Mouse (Mus musculus) neural tube, embryonic 14.5 days (tissue): ENCODE measurements at regions not wholly inside any gene's neighbourhood (a gene's known extent, or its start where the extent isn't known, plus 50 kb on each side); places are given as distances from the start of the nearest gene placed in this dataset.

Experiments
- ATAC-seq: fragments of 200-750 bp; cut with Nextera tagmentation; 2 replicates; pipeline ENCODE4 v1.8.0; 2017; ENCODE audit warnings: low read depth, mild to moderate bottlenecking, moderate TSS enrichment, moderate library complexity
- H3K27ac ChIP-seq: fragments of 300-500 bp; sonication (generic); 2 replicates; pipeline ENCODE4 v1.5.1; 2014; ENCODE audit warnings: low read depth, mild to moderate bottlenecking, control low read depth, low read length, moderate library complexity, mixed read lengths
- H3K27me3 ChIP-seq: fragments of 300-500 bp; sonication (generic); 2 replicates; pipeline ENCODE4 v1.6.1; 2014; ENCODE audit warnings: low read length; ENCODE audit not compliant: control insufficient read depth, insufficient read depth
- H3K36me3 ChIP-seq: fragments of 300-500 bp; sonication (generic); 2 replicates; pipeline ENCODE4 v1.6.1; 2014; ENCODE audit warnings: low read length, mixed read lengths; ENCODE audit not compliant: control insufficient read depth, insufficient read depth
- H3K4me1 ChIP-seq: fragments of 300-500 bp; sonication (generic); 2 replicates; pipeline ENCODE4 v1.6.1; 2014; ENCODE audit warnings: low read length; ENCODE audit not compliant: control insufficient read depth, insufficient read depth
- H3K4me2 ChIP-seq: fragments of 300-500 bp; sonication (generic); 2 replicates; pipeline ENCODE4 v1.6.1; 2014; ENCODE audit warnings: mild to moderate bottlenecking, low read depth, low read length, control low read depth
- H3K4me3 ChIP-seq: fragments of 300-500 bp; sonication (generic); 2 replicates; pipeline ENCODE4 v1.5.1; 2014; ENCODE audit warnings: low read depth, low read length, control low read depth, mixed read lengths
- H3K9ac ChIP-seq: fragments of 300-500 bp; sonication (generic); replicated peaks from 2 replicates; pipeline ENCODE4 v1.6.1; 2014; ENCODE audit warnings: low read depth, mild to moderate bottlenecking, control low read depth, low read length, mixed read lengths
- H3K9me3 ChIP-seq: fragments of 300-500 bp; sonication (generic); 2 replicates; pipeline ENCODE4 v1.6.1; 2016; ENCODE audit warnings: low read length; ENCODE audit not compliant: control insufficient read depth
- WGBS: fragments of 180-500 bp; shearing (Covaris S2); extraction: QIAGEN DNeasy Blood & Tissue Kit; methylation state at CpG from one replicate; pipeline ENCODE4 v1.1.7; 2014; 5-methylcytosine and 5-hydroxymethylcytosine counted together

- 85% methylated on average over 3 of the region's 3 CpGs for WGBS
- no peak overlapping the region for H3K9ac ChIP-seq
Observed at GRCm38 (mm10) chr7:134436917-134437316, 51.5 kb upstream of the D7Ertd443e start.

GRCm38 (mm10) chr7:134439281-134439680 lies 53.8 kb upstream of the D7Ertd443e start:
- no peak overlapping the region for H3K4me3 ChIP-seq
- H3K9me3 ChIP-seq = no peaks in the 10 kb centered on the region
- H3K27me3 ChIP-seq = no peaks in the 10 kb centered on the region
- ATAC-seq = no peak
- H3K27ac ChIP-seq = no peak overlapping the region
- no peak overlapping the region for H3K9ac ChIP-seq
- H3K4me2 ChIP-seq = no peak overlapping the region
- H3K36me3 ChIP-seq = no peaks in the 10 kb centered on the region
- WGBS = 93% methylated on average over 5 of the region's 5 CpGs
- H3K4me1 ChIP-seq = no peaks in the 10 kb centered on the region

More at GRCm38 (mm10) chr7:134436917-134437316, 51.5 kb upstream of the D7Ertd443e start:
- Histone ChIP-seq H3K36me3 (no peaks in the 10 kb centered on the region), H3K27me3 (no peaks in the 10 kb centered on the region), H3K4me1 (no peaks in the 10 kb centered on the region), H3K9me3 (no peaks in the 10 kb centered on the region), H3K4me2 (no peak overlapping the region), H3K27ac (no peak overlapping the region), H3K4me3 (no peak overlapping the region)
- ATAC-seq = no peak

- Histone ChIP-seq H3K36me3 (no peaks in the 10 kb centered on the region), H3K9ac (no peak overlapping the region), H3K27me3 (no peaks in the 10 kb centered on the region), H3K4me1 (no peaks in the 10 kb centered on the region), H3K27ac (no peak overlapping the region), H3K4me2 (no peak overlapping the region), H3K4me3 (no peak overlapping the region), H3K9me3 (no peaks in the 10 kb centered on the region)
- 73% methylated on average over 7 of the region's 8 CpGs for WGBS
- ATAC-seq = no peak
Observed at GRCm38 (mm10) chr7:134445008-134445806, 59.7 kb upstream of the D7Ertd443e start.

GRCm38 (mm10) chr7:134447648-134448202 lies 62.3 kb upstream of the D7Ertd443e start:
- Histone ChIP-seq H3K4me2 (no peak overlapping the region), H3K4me1 (no peaks in the 10 kb centered on the region), H3K27me3 (no peaks in the 10 kb centered on the region), H3K9ac (no peak overlapping the region), H3K9me3 (no peaks in the 10 kb centered on the region), H3K36me3 (no peaks in the 10 kb centered on the region), H3K4me3 (no peak overlapping the region), H3K27ac (no peak overlapping the region)
- ATAC-seq = no peak

DNA sequence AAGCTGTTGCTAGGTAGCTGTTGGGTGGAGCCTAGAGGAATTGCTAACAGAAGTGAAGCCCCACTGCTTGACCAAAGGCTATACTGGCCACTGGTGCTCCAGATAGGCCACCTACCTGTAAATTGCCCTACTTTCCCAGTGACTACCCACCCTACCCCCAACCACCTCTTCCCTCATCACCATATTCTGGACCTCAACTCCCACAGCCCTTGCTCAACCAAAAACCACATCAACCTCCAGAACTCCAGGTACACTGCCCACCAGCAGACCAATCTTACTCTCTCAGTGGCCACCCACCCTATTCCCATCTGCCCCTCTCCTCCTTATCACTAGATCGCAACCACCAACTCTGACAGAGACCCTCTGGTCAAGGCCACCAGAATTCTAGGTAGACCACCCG lies 63.4 kb upstream of the D7Ertd443e start:
- Histone ChIP-seq H3K27me3 (no peaks in the 10 kb centered on the region), H3K4me3 (no peak overlapping the region), H3K4me1 (no peaks in the 10 kb centered on the region), H3K4me2 (no peak overlapping the region), H3K9ac (no peak overlapping the region), H3K36me3 (no peaks in the 10 kb centered on the region), H3K27ac (no peak overlapping the region), H3K9me3 (no peaks in the 10 kb centered on the region)
- 80% methylated on average over 2 of the region's 2 CpGs for WGBS
- no peak for ATAC-seq

DNA sequence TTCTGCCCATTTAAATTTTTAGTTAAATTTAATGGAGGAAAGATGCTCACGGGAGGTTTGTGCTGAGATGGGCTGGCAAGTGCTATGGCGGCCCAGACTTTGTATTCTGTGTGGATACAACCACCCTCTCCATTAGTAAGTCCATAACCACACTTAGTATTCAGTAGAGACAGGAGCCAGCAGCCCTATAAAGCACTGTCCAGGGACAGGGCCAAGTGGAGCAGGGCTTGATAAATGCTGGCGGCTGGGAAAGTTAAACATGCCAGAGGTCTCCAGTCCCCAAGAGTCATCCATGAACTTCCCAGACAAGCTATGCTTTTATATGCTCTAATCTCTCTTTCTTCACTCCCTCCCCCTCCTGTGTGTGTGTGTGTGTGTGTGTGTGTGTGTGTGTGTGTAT lies 77.2 kb upstream of the D7Ertd443e start:
- no peaks in the 10 kb centered on the region for H3K36me3 ChIP-seq
- H3K4me1 ChIP-seq = no peaks in the 10 kb centered on the region
- no peaks in the 10 kb centered on the region for H3K27me3 ChIP-seq
- no peak overlapping the region for H3K9ac ChIP-seq
- H3K27ac ChIP-seq = no peak overlapping the region
- WGBS = 73% methylated on average over 3 of the region's 3 CpGs
- no peak for ATAC-seq
- H3K4me3 ChIP-seq = no peak overlapping the region
- H3K4me2 ChIP-seq = no peak overlapping the region
- H3K9me3 ChIP-seq = no peaks in the 10 kb centered on the region

DNA sequence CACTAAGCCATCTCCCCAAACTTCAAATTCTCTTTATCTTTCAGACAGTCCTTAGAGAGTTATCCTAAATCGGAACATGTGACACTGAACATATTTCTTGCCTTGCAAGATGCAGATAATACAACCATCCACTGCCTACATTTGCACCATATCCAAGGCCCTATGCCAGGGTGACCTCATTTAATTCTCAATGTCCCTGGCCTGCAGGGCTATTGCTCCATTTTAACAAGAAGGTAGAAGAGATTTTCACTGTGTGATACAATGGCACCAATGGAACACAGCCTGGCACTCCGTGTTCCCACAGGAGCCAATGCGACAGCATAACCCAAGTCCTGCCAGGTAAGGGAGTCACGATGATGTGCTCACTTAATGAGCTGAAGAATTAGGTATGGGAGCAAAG lies 77.9 kb upstream of the D7Ertd443e start:
- WGBS = 92% methylated on average over 4 of the region's 4 CpGs

DNA sequence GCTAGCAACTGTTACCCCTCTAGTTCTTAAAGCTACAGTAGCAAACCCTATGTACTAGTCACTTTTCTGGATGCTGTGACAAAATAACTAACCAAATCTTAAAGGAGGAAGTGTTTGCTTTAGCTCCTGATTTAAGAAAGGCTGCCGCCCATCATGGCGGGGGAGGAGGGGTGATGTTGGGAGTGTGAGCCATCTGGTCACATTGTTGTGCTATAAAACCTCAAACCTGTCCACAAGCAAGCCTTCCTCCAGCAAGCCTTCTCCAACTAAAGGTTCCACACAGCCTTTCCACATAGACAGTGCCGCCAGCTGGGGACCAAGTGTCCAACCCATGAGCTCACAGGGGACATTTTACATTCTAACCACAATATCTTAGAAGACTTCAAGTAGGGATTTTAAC lies 81.8 kb upstream of the D7Ertd443e start:
- Histone ChIP-seq H3K4me3 (no peak overlapping the region), H3K27ac (no peak overlapping the region), H3K4me2 (no peak overlapping the region), H3K36me3 (no peaks in the 10 kb centered on the region), H3K9me3 (no peaks in the 10 kb centered on the region), H3K27me3 (no peaks in the 10 kb centered on the region), H3K9ac (no peak overlapping the region), H3K4me1 (no peaks in the 10 kb centered on the region)
- 85% methylated on average over 3 of the region's 3 CpGs for WGBS
- ATAC-seq = no peak

More for the DNA sequence above, 77.9 kb upstream of the D7Ertd443e start:
- no peak overlapping the region for H3K27ac ChIP-seq
- H3K36me3 ChIP-seq = no peaks in the 10 kb centered on the region
- H3K9me3 ChIP-seq = no peaks in the 10 kb centered on the region
- no peak for ATAC-seq
- H3K4me1 ChIP-seq = no peaks in the 10 kb centered on the region
- no peak overlapping the region for H3K4me3 ChIP-seq
- H3K27me3 ChIP-seq = no peaks in the 10 kb centered on the region
- no peak overlapping the region for H3K9ac ChIP-seq
- no peak overlapping the region for H3K4me2 ChIP-seq

DNA sequence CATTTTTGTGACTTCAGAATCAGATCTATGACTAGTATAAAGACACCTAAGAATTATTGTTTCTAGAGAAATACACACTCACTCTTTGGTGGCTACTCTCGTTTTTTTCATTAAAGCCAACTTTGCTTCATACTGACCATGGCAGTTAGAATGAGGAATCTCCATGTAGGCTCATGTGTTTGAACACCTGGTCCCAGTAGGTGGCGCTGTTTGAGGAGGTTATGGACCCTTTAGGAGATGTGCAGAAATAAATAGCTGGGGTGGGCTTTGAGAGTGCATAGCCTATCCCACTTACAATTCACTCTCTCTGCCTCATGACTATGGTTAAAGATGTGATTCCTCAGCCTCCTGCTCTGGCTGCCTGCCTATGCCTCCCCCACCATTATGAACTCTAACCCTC lies 85.8 kb upstream of the D7Ertd443e start:
- H3K27ac ChIP-seq = no peak overlapping the region
- H3K36me3 ChIP-seq = no peaks in the 10 kb centered on the region
- no peak for ATAC-seq
- WGBS = 38% methylated on average over 2 of the region's 2 CpGs
- no peak overlapping the region for H3K9ac ChIP-seq
- no peaks in the 10 kb centered on the region for H3K27me3 ChIP-seq
- H3K4me3 ChIP-seq = no peak overlapping the region
- no peaks in the 10 kb centered on the region for H3K4me1 ChIP-seq
- H3K4me2 ChIP-seq = no peak overlapping the region
- H3K9me3 ChIP-seq = no peaks in the 10 kb centered on the region
